Mouse (Mus musculus): ENCODE data around the gene Pnpla1. TPM values are rescaled to one million over a fixed set of nuclear protein-coding genes. Genes with fewer than 3 reads are reported as not detected.
"Not testable (repeated sequence)": the region's sequence is repeated elsewhere in the genome, so short reads cannot be mapped to it uniquely, and the experiment has no call there.

Gene Pnpla1
- polyA plus RNA-seq, 1 experiment from 2014 or later = not detected

DNA sequence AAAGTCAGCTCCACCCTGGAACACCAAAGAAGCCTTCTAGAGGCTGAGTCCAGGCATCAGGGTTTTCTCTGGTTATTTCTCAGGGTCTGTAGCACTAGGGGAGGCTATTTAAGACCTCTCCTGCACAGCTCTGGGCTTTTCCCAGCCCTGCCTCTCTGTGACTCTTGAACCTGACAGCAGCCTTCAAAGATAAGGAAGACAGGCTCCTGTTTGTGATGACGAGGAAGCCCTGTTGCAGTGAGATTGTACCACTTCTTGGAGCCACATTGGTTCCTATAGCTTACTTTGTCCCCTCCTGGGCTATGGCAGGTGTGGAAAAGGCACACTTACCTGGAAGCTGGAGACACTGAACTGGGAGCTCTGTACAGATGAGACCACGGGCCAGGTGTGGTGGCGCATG is 25.3 kb upstream of the Pnpla1 start:
- 97% methylated on average over 3 of the region's 3 CpGs for WGBS
- no peak overlapping the region for H3K27ac ChIP-seq (ENCODE audit: low read depth, low read length)
- DNase-seq (ENCODE audit: low spot score, missing footprints) = no peak
- H3K36me3 ChIP-seq (ENCODE audit: control insufficient read depth, insufficient read depth, low read length) = peaks cover 21% of the 10 kb centered on the region
- H3K27me3 ChIP-seq (ENCODE audit: control insufficient read depth, insufficient read depth, low read length) = no peaks in the 10 kb centered on the region
- no peaks in the 10 kb centered on the region for H3K9me3 ChIP-seq (ENCODE audit: control insufficient read depth, low read length)
- H3K4me1 ChIP-seq (ENCODE audit: control insufficient read depth, insufficient read depth, low read length) = no peaks in the 10 kb centered on the region
- no peak overlapping the region for H3K4me3 ChIP-seq (ENCODE audit: low read depth, low read length)
- H3K4me2 ChIP-seq = no peak overlapping the region
- no peak overlapping the region for H3K9ac ChIP-seq (ENCODE audit: low read length)
- ATAC-seq (ENCODE audit: low FRiP score) = no peak

DNA sequence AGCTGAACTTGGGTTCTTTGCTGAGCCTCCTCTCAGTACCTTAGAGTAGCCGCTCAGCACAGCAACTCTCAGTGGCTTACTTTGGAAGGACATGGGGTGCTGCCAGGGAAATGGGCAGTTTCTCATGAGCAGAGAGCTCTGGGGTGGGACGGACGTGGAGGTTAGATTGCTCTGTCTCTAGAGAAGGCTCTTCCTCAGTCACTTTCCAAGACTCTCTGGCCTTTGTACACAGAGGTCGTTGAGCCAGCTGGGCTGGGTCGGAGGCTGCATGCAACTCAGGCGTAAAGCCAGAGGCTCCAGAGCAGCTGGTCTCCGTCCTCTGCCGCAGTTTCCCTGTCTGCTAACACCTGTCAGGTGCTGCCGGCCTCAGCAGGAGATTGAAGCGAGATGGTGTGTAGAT is 23.5 kb upstream of the Pnpla1 start:
- no peak for DNase-seq (ENCODE audit: low spot score, missing footprints)
- WGBS = 86% methylated on average over 10 of the region's 10 CpGs
- no peaks in the 10 kb centered on the region for H3K4me1 ChIP-seq (ENCODE audit: control insufficient read depth, insufficient read depth, low read length)
- H3K36me3 ChIP-seq (ENCODE audit: control insufficient read depth, insufficient read depth, low read length) = peaks cover 30% of the 10 kb centered on the region
- H3K27ac ChIP-seq (ENCODE audit: low read depth, low read length) = no peak overlapping the region
- H3K4me2 ChIP-seq = no peak overlapping the region
- no peak for ATAC-seq (ENCODE audit: low FRiP score)
- no peaks in the 10 kb centered on the region for H3K9me3 ChIP-seq (ENCODE audit: control insufficient read depth, low read length)
- H3K27me3 ChIP-seq (ENCODE audit: control insufficient read depth, insufficient read depth, low read length) = no peaks in the 10 kb centered on the region
- no peak overlapping the region for H3K4me3 ChIP-seq (ENCODE audit: low read depth, low read length)
- H3K9ac ChIP-seq (ENCODE audit: low read length) = no peak overlapping the region

DNA sequence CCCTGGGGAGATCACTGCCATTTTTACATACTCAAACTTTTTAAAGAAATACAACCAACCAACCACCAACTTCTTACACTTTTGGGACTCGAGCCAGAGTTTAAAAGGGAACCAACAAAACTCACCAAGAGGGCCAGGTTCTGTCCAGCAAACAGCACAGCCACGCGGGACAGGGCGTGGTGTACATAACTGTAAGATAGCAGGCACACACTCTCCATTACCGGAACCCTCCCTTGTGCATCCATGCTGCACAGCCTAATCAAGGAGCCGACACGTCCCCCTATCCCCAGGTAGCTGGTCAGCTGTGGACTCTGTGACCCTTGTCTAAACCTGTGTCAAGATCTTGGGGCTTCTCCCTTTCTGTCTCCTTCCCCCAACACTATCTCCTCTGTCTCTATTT is 20.4 kb upstream of the Pnpla1 start:
- WGBS = 93% methylated on average over 7 of the region's 7 CpGs
- no peaks in the 10 kb centered on the region for H3K9me3 ChIP-seq (ENCODE audit: control insufficient read depth, low read length)
- H3K36me3 ChIP-seq (ENCODE audit: control insufficient read depth, insufficient read depth, low read length) = peaks cover 19% of the 10 kb centered on the region
- DNase-seq (ENCODE audit: low spot score, missing footprints) (no peak), ATAC-seq (ENCODE audit: low FRiP score) (no peak)
- H3K9ac ChIP-seq (ENCODE audit: low read length) = no peak overlapping the region
- H3K27me3 ChIP-seq (ENCODE audit: control insufficient read depth, insufficient read depth, low read length) = no peaks in the 10 kb centered on the region
- no peaks in the 10 kb centered on the region for H3K4me1 ChIP-seq (ENCODE audit: control insufficient read depth, insufficient read depth, low read length)
- H3K4me2 ChIP-seq = no peak overlapping the region
- H3K4me3 ChIP-seq (ENCODE audit: low read depth, low read length) = no peak overlapping the region
- no peak overlapping the region for H3K27ac ChIP-seq (ENCODE audit: low read depth, low read length)

DNA sequence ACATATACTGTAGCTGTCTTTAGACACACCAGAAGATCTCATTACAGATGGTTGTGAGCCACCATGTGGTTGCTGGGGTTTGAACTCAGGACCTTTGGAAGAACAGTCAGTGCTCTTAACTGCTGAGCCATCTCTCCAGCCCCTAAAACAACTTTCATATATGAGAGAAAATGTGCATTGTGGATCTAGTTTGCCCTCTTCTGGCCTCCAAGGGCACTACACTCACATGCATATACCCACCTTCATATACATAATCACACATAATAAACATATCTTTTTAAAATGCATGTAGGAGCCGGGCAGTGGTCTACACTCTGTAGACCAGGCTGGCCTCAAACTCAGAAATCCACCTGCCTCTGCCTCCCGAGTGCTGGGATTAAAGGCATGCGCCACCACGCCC is 16.3 kb upstream of the Pnpla1 start:
- not testable (repeated sequence) for ATAC-seq (ENCODE audit: low FRiP score); H3K9me3 ChIP-seq (ENCODE audit: control insufficient read depth, low read length); H3K4me2 ChIP-seq; H3K4me1 ChIP-seq (ENCODE audit: control insufficient read depth, insufficient read depth, low read length); DNase-seq (ENCODE audit: low spot score, missing footprints); H3K27me3 ChIP-seq (ENCODE audit: control insufficient read depth, insufficient read depth, low read length); H3K4me3 ChIP-seq (ENCODE audit: low read depth, low read length); H3K9ac ChIP-seq (ENCODE audit: low read length); H3K27ac ChIP-seq (ENCODE audit: low read depth, low read length)
- H3K36me3 ChIP-seq (ENCODE audit: control insufficient read depth, insufficient read depth, low read length) = peaks cover 12% of the 10 kb centered on the region
- WGBS = 93% methylated on average over 4 of the region's 4 CpGs

DNA sequence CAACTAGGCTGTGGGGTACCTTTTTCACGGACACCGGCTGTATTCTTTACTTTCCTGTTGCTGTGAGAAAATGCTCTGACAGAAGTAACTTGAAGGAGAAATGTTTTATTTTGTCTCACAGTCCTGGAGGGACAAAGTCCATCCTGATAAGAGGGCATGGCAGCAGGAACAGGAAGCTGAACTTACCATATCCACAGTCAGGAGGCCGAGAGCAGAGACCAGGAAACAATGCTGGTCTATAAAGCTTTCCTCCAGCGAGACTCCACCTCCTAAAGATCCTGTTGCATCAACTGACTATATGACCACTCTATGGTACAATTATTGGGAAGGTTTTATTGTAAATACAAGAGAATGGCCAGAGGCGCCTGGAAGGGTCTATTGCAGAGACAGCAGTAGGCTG is 14.5 kb upstream of the Pnpla1 start:
- no peak overlapping the region for H3K27ac ChIP-seq (ENCODE audit: low read depth, low read length)
- H3K4me3 ChIP-seq (ENCODE audit: low read depth, low read length) = no peak overlapping the region
- DNase-seq (ENCODE audit: low spot score, missing footprints) (no peak), ATAC-seq (ENCODE audit: low FRiP score) (no peak)
- no peak overlapping the region for H3K4me2 ChIP-seq
- no peak overlapping the region for H3K9ac ChIP-seq (ENCODE audit: low read length)
- peaks cover 6% of the 10 kb centered on the region for H3K36me3 ChIP-seq (ENCODE audit: control insufficient read depth, insufficient read depth, low read length)
- WGBS = 85% methylated on average over 5 of the region's 5 CpGs
- H3K27me3 ChIP-seq (ENCODE audit: control insufficient read depth, insufficient read depth, low read length) = no peaks in the 10 kb centered on the region
- no peaks in the 10 kb centered on the region for H3K9me3 ChIP-seq (ENCODE audit: control insufficient read depth, low read length)
- no peaks in the 10 kb centered on the region for H3K4me1 ChIP-seq (ENCODE audit: control insufficient read depth, insufficient read depth, low read length)

DNA sequence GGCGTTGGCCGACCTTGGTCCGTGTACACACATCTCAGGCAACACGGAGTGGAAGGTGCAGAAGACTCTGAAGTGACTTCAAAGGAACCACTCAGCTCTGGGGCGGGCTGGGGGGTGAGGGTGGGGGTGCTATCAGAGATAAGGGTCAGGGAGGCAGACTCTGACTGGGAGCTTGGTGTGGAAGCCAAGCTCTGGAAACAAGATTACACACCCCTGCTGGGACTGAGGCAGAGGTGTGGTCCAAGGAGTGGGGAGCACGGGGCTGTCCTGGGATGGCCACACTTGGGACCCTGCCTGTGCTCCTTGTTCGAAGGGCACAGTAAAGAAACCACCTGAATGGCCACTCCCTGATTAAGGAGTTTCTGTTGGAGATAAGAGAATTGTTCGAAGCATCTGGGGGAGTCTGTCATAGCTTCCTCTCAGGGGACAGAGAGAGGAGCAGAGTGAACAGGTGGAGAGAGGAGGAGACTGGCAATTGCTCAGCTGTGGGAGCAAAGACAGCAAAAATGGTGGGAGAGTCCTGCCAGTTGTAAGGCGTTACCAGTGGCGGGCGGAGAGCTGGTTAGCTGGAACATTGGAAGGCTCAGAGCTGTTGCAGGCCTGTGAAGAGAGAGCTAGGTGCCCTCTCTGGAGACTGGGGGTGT is 11.1 kb upstream of the Pnpla1 start:
- Histone ChIP-seq H3K27me3 (ENCODE audit: control insufficient read depth, insufficient read depth, low read length) (no peaks in the 10 kb centered on the region), H3K36me3 (ENCODE audit: control insufficient read depth, insufficient read depth, low read length) (no peaks in the 10 kb centered on the region), H3K9me3 (ENCODE audit: control insufficient read depth, low read length) (no peaks in the 10 kb centered on the region), H3K4me2 (no peak overlapping the region), H3K4me3 (ENCODE audit: low read depth, low read length) (no peak overlapping the region), H3K9ac (ENCODE audit: low read length) (no peak overlapping the region), H3K4me1 (ENCODE audit: control insufficient read depth, insufficient read depth, low read length) (no peaks in the 10 kb centered on the region), H3K27ac (ENCODE audit: low read depth, low read length) (no peak overlapping the region)
- DNase-seq (ENCODE audit: low spot score, missing footprints) (no peak), ATAC-seq (ENCODE audit: low FRiP score) (no peak)
- 66% methylated on average over 11 of the region's 11 CpGs for WGBS

DNA sequence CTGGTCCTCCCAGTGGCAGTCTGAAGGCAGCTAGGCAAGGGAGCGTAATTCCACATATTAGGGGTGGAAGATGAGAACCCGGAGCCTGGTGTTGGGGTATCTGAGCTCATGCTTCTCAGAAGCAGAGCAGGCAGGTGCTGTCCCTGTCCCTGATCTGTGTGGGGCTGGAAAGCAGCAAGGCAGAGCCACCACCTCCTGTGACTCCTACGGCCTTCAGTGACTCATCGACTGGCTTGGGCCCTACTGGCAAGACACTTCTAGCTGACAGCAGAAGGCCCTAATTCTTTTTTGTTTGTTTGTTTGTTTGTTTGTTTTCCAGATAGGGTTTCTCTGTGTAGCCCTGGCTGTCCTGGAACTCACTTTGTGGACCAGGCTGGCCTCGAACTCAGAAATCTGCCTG is 7.7 kb upstream of the Pnpla1 start:
- Histone ChIP-seq H3K27me3 (ENCODE audit: control insufficient read depth, insufficient read depth, low read length) (no peaks in the 10 kb centered on the region), H3K36me3 (ENCODE audit: control insufficient read depth, insufficient read depth, low read length) (no peaks in the 10 kb centered on the region), H3K9ac (ENCODE audit: low read length) (no peak overlapping the region), H3K9me3 (ENCODE audit: control insufficient read depth, low read length) (no peaks in the 10 kb centered on the region), H3K4me3 (ENCODE audit: low read depth, low read length) (no peak overlapping the region), H3K4me2 (no peak overlapping the region), H3K27ac (ENCODE audit: low read depth, low read length) (no peak overlapping the region), H3K4me1 (ENCODE audit: control insufficient read depth, insufficient read depth, low read length) (no peaks in the 10 kb centered on the region)
- 91% methylated on average over 5 of the region's 5 CpGs for WGBS
- ATAC-seq (ENCODE audit: low FRiP score) (no peak), DNase-seq (ENCODE audit: low spot score, missing footprints) (no peak)

DNA sequence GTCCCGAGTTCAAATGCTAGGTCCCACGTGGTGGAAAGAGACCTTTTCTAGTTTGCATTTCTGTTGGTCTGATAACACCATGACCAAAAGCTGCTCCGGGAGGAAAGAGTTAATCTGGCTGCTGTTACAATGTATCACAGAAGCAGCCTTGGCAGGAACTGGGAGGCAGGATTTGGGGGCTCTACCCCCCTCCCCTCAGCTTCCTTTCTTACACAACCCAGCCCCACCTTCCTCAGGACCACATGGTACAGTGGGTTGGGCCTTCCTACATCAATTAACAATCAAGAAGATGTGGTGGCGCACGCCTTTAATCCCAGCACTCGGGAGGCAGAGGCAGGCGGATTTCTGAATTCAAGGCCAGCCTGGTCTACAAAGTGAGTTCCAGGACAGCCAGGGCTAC is 3.8 kb upstream of the Pnpla1 start:
- ATAC-seq (ENCODE audit: low FRiP score) (no peak), DNase-seq (ENCODE audit: low spot score, missing footprints) (no peak)
- Histone ChIP-seq H3K27me3 (ENCODE audit: control insufficient read depth, insufficient read depth, low read length) (no peaks in the 10 kb centered on the region), H3K4me2 (no peak overlapping the region), H3K27ac (ENCODE audit: low read depth, low read length) (no peak overlapping the region), H3K4me1 (ENCODE audit: control insufficient read depth, insufficient read depth, low read length) (no peaks in the 10 kb centered on the region), H3K9me3 (ENCODE audit: control insufficient read depth, low read length) (no peaks in the 10 kb centered on the region), H3K9ac (ENCODE audit: low read length) (no peak overlapping the region), H3K4me3 (ENCODE audit: low read depth, low read length) (no peak overlapping the region), H3K36me3 (ENCODE audit: control insufficient read depth, insufficient read depth, low read length) (no peaks in the 10 kb centered on the region)
- 84% methylated on average over 7 of the region's 7 CpGs for WGBS

DNA sequence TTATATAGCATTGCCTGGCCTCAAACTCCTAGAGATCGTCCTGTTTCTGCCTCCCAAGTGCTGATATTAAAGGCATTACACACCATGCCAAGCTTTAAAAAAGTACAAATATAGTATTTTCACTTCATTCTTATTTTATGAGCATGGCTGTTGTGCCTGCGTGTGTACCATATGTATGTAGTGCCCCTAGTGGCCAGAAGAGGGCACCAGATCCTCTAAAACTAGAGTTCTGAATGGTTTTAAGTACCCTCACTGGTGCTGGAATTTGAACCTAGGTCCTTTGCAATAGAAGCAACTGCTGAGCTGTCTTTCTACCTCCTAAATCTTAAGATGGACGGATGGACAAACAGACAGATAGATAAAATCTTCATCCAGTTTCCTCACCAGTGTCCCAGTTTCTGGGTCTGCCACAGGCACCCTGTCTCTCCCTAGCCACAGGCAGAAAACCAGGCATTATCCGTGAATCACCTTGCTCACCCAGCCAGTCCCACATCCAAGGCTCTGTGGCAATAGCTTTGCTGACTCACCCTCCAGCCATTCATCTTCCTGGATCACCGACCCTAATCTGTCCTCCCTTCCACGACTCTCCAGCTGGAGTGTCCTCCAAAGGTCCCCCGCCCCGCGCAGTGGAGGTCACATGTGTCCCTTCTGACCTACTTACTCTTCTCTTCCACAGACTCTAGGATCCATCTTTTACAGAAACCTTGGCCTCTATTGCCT is 2.9 kb upstream of the Pnpla1 start:
- DNase-seq (ENCODE audit: low spot score, missing footprints) (no peak), ATAC-seq (ENCODE audit: low FRiP score) (no peak)
- Histone ChIP-seq H3K36me3 (ENCODE audit: control insufficient read depth, insufficient read depth, low read length) (no peaks in the 10 kb centered on the region), H3K9ac (ENCODE audit: low read length) (no peak overlapping the region), H3K4me3 (ENCODE audit: low read depth, low read length) (no peak overlapping the region), H3K9me3 (ENCODE audit: control insufficient read depth, low read length) (no peaks in the 10 kb centered on the region), H3K4me2 (no peak overlapping the region), H3K4me1 (ENCODE audit: control insufficient read depth, insufficient read depth, low read length) (no peaks in the 10 kb centered on the region), H3K27me3 (ENCODE audit: control insufficient read depth, insufficient read depth, low read length) (no peaks in the 10 kb centered on the region), H3K27ac (ENCODE audit: low read depth, low read length) (no peak overlapping the region)
- WGBS = 82% methylated on average over 9 of the region's 9 CpGs
